8 mouse cellular contexts compared by ENCODE assay signal in genomic region chrX:139997740-139998690, GRCm38 (mm10). TPM values are rescaled to one million over a fixed set of nuclear protein-coding genes. Genes with fewer than 3 reads are reported as not detected.
DNase-seq lines count a peak whose midpoint lies in the region; ATAC-seq and TF ChIP-seq lines count a peak whose summit lies in the region.

Rbm41 (minus strand) TSS chrX:139998595.

- H3K36me3 ChIP-seq in embryonic facial prominence, embryonic 15.5 days: 0 out of 2 replicates have a peak, but pooled peaks cover 3% of the 10 kb centered on the region
- peaks cover 5% of the 10 kb centered on the region for H3K36me3 ChIP-seq in heart, embryonic 12.5 days
- no peaks in the 10 kb centered on the region for H3K36me3 ChIP-seq in kidney, postnatal 0 days (ENCODE audit: insufficient read depth, low read length)
- peaks cover 3% of the 10 kb centered on the region; the same call in 1 of the 2 replicates for H3K36me3 ChIP-seq in liver, adult 2 months (ENCODE audit: control insufficient read depth, insufficient read depth, low read length)
- H3K36me3 ChIP-seq in myocyte (ENCODE audit: control insufficient read depth, insufficient read depth): no peaks in the 10 kb centered on the region
- H3K36me3 ChIP-seq in splenic B cell, adult 2 months (ENCODE audit: control insufficient read depth, insufficient read depth, low read length, poor library complexity, severe bottlenecking): 0 out of 2 replicates have a peak, but pooled peaks cover 2% of the 10 kb centered on the region

- H3K79me2 ChIP-seq in liver, adult 2 months (ENCODE audit: control insufficient read depth, insufficient read depth, low read length): no peaks in the 10 kb centered on the region; the same call in 1 of the 2 replicates
- H3K79me2 ChIP-seq in myocyte (ENCODE audit: control insufficient read depth, insufficient read depth): peaks cover 16% of the 10 kb centered on the region

- H3K9me3 ChIP-seq in embryonic facial prominence, embryonic 15.5 days (replicated peaks): no peaks in the 10 kb centered on the region
- no peaks in the 10 kb centered on the region for H3K9me3 ChIP-seq in heart, embryonic 12.5 days (replicated peaks)
- no peaks in the 10 kb centered on the region for H3K9me3 ChIP-seq in kidney, postnatal 0 days (replicated peaks; ENCODE audit: low read length)

- H3ac ChIP-seq in myocyte (ENCODE audit: control insufficient read depth, insufficient read length): no peak within 1 kb of the TSS

- WGBS in embryonic facial prominence, embryonic 15.5 days: 16% methylated on average over 25 of the region's 25 CpGs
- 16% methylated on average over 25 of the region's 25 CpGs for WGBS in heart, embryonic 12.5 days
- WGBS in kidney, postnatal 0 days: 20% methylated on average over 25 of the region's 25 CpGs
- WGBS in liver, adult 2 months: 3% methylated on average over 25 of the region's 25 CpGs

- no peak for TF ChIP-seq POLR2A in liver, adult 2 months (IDR thresholded peaks at IDR 0.05; ENCODE audit: extremely low read depth, insufficient read depth, low read length)
- no peak for TF ChIP-seq POLR2A in myocyte (IDR thresholded peaks at IDR 0.05; ENCODE audit: insufficient read length, low read depth)

- peak within 1 kb of the TSS; percentile 42 for H3K4me2 ChIP-seq in embryonic facial prominence, embryonic 15.5 days (replicated peaks)
- H3K4me2 ChIP-seq in heart, embryonic 12.5 days: peak within 1 kb of the TSS; percentile 61
- H3K4me2 ChIP-seq in kidney, postnatal 0 days (ENCODE audit: low read length): peak within 1 kb of the TSS; percentile 47
- H3K4me2 ChIP-seq in myocyte (ENCODE audit: low read depth): peak within 1 kb of the TSS; percentile 65

- H3K27me3 ChIP-seq in embryonic facial prominence, embryonic 15.5 days: no peaks in the 10 kb centered on the region
- no peaks in the 10 kb centered on the region for H3K27me3 ChIP-seq in heart, embryonic 12.5 days (replicated peaks)
- H3K27me3 ChIP-seq in kidney, postnatal 0 days (ENCODE audit: insufficient read depth, low read length): no peaks in the 10 kb centered on the region
- no peaks in the 10 kb centered on the region for H3K27me3 ChIP-seq in liver, adult 2 months (ENCODE audit: control insufficient read depth, insufficient read depth, low read length)
- no peaks in the 10 kb centered on the region for H3K27me3 ChIP-seq in myocyte (ENCODE audit: control insufficient read depth, insufficient read depth, insufficient read length)
- H3K27me3 ChIP-seq in splenic B cell, adult 2 months (ENCODE audit: control insufficient read depth, insufficient read depth, low read length, poor library complexity, severe bottlenecking): no peaks in the 10 kb centered on the region

- peak within 1 kb of the TSS; percentile 42 for H3K9ac ChIP-seq in embryonic facial prominence, embryonic 15.5 days
- peak within 1 kb of the TSS; percentile 73 for H3K9ac ChIP-seq in heart, embryonic 12.5 days
- peak within 1 kb of the TSS; percentile 53 for H3K9ac ChIP-seq in kidney, postnatal 0 days (ENCODE audit: low read depth, low read length)
- H3K9ac ChIP-seq in liver, adult 2 months (ENCODE audit: low read depth, low read length): peak within 1 kb of the TSS; percentile 28

- H3K27ac ChIP-seq in embryonic facial prominence, embryonic 15.5 days (replicated peaks): peak within 1 kb of the TSS; percentile 51
- H3K27ac ChIP-seq in heart, embryonic 12.5 days (ENCODE audit: poor library complexity, severe bottlenecking): peak within 1 kb of the TSS; percentile 84
- H3K27ac ChIP-seq in kidney, postnatal 0 days: peak within 1 kb of the TSS; percentile 62
- H3K27ac ChIP-seq in liver, adult 2 months (replicated peaks; ENCODE audit: insufficient read depth, low read depth, low read length): no peak within 1 kb of the TSS

- no peak for TF ChIP-seq CTCF in kidney, postnatal 0 days (IDR thresholded peaks at IDR 0.05; ENCODE audit: low read depth)
- no peak for TF ChIP-seq CTCF in liver, adult 2 months (IDR thresholded peaks at IDR 0.05; ENCODE audit: low read depth, low read length)

- ATAC-seq in embryonic facial prominence, embryonic 15.5 days (ENCODE audit: insufficient number of reproducible peaks, low FRiP score, low TSS enrichment, low read depth): peak; percentile 76; the same call in 1 of the 2 replicates
- ATAC-seq in heart, embryonic 12.5 days (ENCODE audit: insufficient number of reproducible peaks, low FRiP score): peak; percentile 87
- ATAC-seq in kidney, postnatal 0 days (replicated peaks; ENCODE audit: low FRiP score, low read depth): peak; percentile 74; the same call in 1 of the 2 replicates

- no peaks in the 10 kb centered on the region for H3K4me1 ChIP-seq in embryonic facial prominence, embryonic 15.5 days
- no peaks in the 10 kb centered on the region for H3K4me1 ChIP-seq in heart, embryonic 12.5 days (replicated peaks)
- H3K4me1 ChIP-seq in kidney, postnatal 0 days (replicated peaks; ENCODE audit: insufficient read depth, low read length): no peaks in the 10 kb centered on the region
- H3K4me1 ChIP-seq in liver, adult 2 months (ENCODE audit: control insufficient read depth, insufficient read depth, low read length): no peaks in the 10 kb centered on the region; the same call in 1 of the 2 replicates

- peak; percentile 45 to 55 for DNase-seq in B cell, adult 2 months
- peak; percentile 42 to 60 for DNase-seq in adrenal gland, postnatal 36 days
- peak; percentile 76 for DNase-seq in kidney, postnatal 0 days (ENCODE audit: low spot score)
- DNase-seq in liver, adult 2 months (ENCODE audit: extremely low read depth, low read depth, low spot score): peak; percentile 75
- DNase-seq in splenic B cell, adult 2 months (ENCODE audit: low read depth, low spot score): peak; percentile 70

- H3K4me3 ChIP-seq in embryonic facial prominence, embryonic 15.5 days (replicated peaks): peak within 1 kb of the TSS; percentile 55
- H3K4me3 ChIP-seq in heart, embryonic 12.5 days: peak within 1 kb of the TSS; percentile 61
- peak within 1 kb of the TSS; percentile 49 for H3K4me3 ChIP-seq in kidney, postnatal 0 days (replicated peaks; ENCODE audit: low read depth, low read length)
- H3K4me3 ChIP-seq in liver, adult 2 months (ENCODE audit: insufficient read depth, low read depth, low read length): peak within 1 kb of the TSS; percentile 66
- H3K4me3 ChIP-seq in myocyte: peak within 1 kb of the TSS; percentile 42

TF ChIP-seq in myocyte, 11 proteins besides CTCF, POLR2A, EP300 and RAD21:
- TF ChIP-seq E2F4 (IDR thresholded peaks at IDR 0.05; ENCODE audit: insufficient read depth) (no peak), MAX (IDR thresholded peaks at IDR 0.05; ENCODE audit: low read depth) (no peak), CEBPB (IDR thresholded peaks at IDR 0.05; ENCODE audit: insufficient read depth, poor library complexity, severe bottlenecking) (no peak), USF1 (IDR thresholded peaks at IDR 0.05; ENCODE audit: low read depth) (no peak), REST (IDR thresholded peaks at IDR 0.05; ENCODE audit: insufficient read depth, insufficient read length) (no peak), TCF12 (IDR thresholded peaks at IDR 0.05; ENCODE audit: insufficient read depth, poor library complexity, severe bottlenecking) (no peak), TCF3 (IDR thresholded peaks at IDR 0.05; ENCODE audit: insufficient read length, low read depth) (no peak), MYOG (IDR thresholded peaks at IDR 0.05; ENCODE audit: control insufficient read depth in 1 of 3, insufficient read depth in 1 of 3, insufficient read length in 2 of 3, low read depth in 2 of 3) (no peak), SRF (IDR thresholded peaks at IDR 0.05; ENCODE audit: control insufficient read depth, insufficient read length, low read depth) (no peak), MYOD1 (IDR thresholded peaks at IDR 0.05; ENCODE audit: control insufficient read depth in 1 of 3, insufficient read length in 2 of 3, low read depth in 2 of 3) (no peak)

RNA-seq across cellular contexts. Expression of gene Rbm41, which starts in this region (rescaled TPM):
- total RNA-seq in adrenal gland, postnatal 36 days (2021): 1 to 10 TPM; 7.1 to 9.2 TPM
- polyA plus RNA-seq in embryonic facial prominence, embryonic 15.5 days (2015; fragmentation: Nextera tagmentation; extraction: Ambion mirVana): 4.1 and 4.3 TPM in 2 replicates
- polyA plus RNA-seq in heart, embryonic 12.5 days (2016; fragmentation: Nextera tagmentation; extraction: Ambion mirVana): 6.1 and 8.4 TPM in 2 replicates
- polyA plus RNA-seq in kidney, postnatal 0 days (2015; fragmentation: Nextera tagmentation; extraction: Ambion mirVana): 2.2 and 3.0 TPM in 2 replicates
- total RNA-seq in liver, adult 2 months (2014; rRNA removed): 5.1 and 5.8 TPM in 2 replicates
- 0.15 and 0.24 TPM in 2 replicates for polyA plus RNA-seq in liver, adult 2 months (2012; rRNA removed)
- polyA plus RNA-seq in myocyte (2012; fragmentation: generic; extraction: Trizol): 1.3 TPM
